Mouse (Mus musculus): ENCODE results near the gene Hmg20b.

DNA sequence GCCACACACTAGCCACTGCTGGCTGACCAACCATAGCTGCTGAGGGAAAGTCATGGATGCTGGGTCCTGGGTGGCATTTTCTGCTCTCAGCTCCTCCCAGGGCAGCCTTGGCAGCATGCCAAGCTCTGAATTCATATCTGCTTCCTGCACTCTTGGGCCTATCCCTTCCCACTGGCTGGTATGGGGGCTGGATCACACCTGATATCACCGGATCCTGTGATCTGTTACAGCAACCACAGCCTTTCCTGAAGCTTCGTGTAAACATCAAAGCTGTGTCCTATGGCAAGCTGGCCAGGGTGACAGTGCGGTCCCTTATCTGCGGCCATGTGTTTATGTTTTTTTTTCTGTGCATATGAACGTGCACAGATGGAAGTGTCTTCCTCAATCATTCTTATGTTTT lies 31.8 kb upstream of the Hmg20b start:
- TF ChIP-seq CTCF (IDR thresholded peaks at IDR 0.05; ENCODE audit: borderline replicate concordance, extremely low read depth, insufficient read depth, insufficient read length) (no peak), POLR2A (IDR thresholded peaks at IDR 0.05; ENCODE audit: borderline replicate concordance, extremely low read depth, insufficient read depth, insufficient read length, poor library complexity, severe bottlenecking) (no peak)

Measured in brain, embryonic 14.5 days (tissue).